Mouse (Mus musculus): ENCODE results near the gene Ppp1r35.

Gene Ppp1r35

DNA sequence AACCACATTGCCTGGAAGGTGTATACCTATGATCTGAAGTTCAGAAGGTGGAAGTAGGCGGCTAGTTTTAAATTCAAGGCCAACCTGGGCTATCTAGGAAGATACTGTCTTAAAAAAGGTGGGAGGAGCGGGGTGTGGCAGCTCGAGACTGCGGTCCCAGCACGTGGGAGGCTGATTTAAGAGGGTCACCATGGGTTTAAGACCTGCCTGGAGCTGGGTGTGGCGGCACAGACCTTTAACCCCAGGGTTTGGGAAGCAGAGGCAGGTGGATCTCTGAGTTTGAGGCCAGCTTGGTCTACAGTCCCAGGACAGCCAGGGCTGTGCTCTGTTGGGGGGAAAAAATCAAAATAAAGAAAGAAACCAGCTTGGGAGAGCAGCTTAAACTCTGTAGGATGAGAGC lies 26.7 kb upstream of the Ppp1r35 start:
- DNase-seq, result no peak

DNA sequence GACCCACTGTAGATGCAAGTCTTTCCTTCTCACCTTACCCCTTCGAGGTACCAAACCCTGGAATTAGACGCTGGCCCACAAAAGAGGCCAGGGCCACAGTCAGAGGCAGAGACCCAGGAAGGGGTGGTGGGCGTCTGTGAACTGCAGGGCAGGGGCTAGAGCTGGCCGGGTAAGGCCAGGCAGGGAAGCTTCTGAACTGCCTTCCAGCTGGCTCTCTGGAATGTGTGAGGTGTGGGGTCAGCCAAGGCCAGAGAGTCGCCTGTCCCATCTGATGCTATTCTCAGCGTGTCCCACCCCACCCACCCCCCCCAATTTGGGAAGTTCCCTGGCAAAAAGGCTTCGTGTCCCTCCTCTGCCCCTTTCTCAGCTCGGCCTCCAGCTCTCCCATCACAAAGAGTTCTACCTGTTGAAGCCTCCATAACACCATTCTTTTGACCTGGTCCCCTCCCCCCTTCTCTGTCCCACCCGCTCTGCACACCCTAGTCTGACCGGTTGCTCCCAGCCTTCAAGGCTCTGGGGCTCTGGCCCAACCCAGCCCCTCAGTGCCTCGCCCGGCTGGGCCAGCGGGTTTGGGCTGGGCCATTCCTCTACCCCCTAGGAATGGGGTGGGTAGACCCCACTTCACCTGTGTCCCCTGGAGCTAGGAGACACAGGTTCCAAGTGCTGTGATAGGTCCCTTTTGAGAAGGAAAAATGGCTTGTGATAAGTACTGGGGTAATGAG lies 25.4 kb upstream of the Ppp1r35 start:
- no peak for DNase-seq

DNA sequence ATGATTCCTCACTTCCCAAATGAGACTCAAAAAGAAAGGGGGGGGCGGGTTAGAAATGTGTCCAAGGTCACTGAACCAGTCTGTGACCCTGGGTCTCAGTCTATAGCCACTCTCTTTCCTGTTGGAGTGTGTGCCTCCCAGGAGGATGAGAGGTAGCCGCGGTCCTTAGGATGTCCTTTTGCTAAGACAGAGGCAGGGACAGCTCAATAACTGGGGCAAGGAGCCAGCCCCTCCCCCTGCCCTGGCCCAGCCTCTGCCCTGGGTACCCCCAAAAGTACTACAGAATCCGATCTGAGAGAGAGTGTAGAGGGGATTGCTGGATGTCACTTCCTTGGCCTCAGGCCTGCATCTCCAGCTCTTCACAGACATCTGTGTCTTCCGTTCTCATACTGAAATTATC lies 23.2 kb upstream of the Ppp1r35 start:
- DNase-seq, result no peak

DNA sequence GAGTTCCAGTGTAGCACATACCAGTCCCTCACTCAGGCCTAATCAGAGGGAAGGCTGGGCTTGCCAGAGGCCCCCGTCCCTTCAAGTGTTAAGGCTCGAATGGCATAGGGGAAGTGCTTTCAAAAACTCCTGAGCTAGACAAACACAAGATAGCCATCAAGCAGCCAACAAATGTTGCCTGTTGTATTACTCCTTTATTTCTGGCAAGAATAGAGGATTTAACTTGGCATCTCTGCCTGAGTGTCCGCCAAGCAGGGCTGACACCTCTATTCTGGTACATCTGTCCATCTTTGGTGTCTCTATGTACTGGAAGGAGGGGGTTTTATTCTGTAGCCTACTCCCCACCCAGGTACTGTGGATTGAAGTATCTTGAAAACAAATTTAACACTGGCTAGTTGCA lies 22.5 kb upstream of the Ppp1r35 start:
- DNase-seq, result peak; percentile 39 to 54

DNA sequence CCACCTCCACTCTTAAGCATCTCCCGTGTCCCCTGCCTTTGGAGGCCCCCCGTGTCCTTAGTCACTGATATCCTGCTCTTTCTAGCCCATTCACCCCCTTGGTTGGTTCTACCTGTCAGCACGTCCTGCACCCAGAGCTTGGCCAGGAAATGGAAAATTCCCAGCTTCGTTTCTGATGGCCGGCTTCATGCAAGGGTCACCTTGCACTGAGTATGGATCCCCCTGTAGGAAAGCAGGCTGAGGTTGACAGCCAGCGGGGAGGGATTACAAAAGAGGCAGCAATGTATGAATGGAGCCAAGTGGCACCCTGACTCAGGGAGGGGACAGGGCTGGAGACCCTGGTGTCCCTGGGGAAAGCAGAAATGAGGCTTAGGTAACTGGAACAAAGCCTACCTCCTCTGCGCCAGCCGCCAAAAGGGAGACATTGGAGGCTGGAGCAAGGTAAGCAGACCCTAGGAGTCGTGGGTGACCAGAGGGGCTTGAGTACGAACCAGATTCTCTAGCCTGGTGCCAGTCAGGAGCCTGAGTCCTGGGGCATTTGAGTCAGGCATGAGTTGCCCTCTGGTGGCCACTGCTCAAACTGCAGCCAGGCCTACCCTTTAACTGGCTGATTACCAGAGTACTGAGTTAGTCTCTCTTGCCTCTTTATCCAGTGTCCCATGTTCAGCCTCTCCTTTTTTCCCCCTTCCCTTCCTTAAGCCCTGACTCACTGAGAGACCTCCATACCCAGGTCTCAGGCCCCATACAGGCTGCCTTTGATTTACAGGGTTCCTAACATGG lies 21.6 kb upstream of the Ppp1r35 start:
- DNase-seq, result peak; percentile 93 to 94

DNA sequence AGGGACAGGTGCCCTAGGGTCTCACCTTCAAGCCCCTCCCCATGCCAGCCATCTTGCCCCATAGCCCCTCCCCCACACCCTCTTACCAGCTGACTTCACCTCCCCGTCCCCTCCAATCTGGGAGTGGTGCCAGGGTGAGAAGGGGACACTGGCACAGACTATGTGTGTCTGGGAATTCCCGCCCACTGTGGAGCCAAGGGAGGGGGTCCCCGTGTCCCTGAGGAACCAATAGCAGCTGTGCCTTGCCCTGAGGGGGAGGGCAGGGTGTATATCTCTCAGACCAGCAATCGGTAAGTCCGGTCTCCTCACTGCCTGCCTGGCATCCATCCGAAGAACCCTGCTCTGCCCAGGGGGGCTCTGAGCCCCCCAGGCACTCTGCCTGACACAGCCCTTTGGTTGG lies 20.8 kb upstream of the Ppp1r35 start:
- peak in 1 of 2 experiments; percentile 70 for DNase-seq

DNA sequence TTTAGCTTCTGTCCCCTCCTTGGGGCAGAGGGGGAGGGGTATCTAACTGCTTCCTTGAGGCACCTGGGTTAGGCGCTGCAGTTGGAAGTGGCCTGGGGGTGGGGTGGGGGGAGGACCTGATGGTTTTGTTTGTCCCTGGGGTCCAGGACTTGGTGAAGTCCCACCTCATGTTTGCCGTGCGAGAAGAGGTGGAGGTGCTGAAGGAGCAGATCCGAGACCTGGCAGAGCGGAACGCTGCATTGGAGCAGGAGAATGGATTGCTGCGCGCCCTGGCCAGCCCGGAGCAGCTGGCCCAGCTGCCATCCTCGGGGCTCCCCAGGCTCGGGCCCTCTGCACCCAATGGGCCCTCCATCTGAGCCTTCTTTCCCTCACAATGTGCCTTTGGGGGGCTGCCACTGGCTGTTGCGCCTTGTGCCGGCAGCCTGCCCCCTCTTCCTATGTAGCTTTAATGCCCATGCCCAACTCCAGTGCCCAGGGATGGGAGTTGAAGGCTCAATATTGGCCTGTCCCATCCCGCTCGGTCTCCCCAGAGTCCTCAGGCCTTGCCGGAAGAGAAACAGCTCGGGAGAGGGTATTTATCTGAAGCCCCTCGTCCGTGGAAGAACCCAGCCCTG lies 19.6 kb upstream of the Ppp1r35 start:
- DNase-seq, result peak in 1 of 2 experiments; percentile 18

DNA sequence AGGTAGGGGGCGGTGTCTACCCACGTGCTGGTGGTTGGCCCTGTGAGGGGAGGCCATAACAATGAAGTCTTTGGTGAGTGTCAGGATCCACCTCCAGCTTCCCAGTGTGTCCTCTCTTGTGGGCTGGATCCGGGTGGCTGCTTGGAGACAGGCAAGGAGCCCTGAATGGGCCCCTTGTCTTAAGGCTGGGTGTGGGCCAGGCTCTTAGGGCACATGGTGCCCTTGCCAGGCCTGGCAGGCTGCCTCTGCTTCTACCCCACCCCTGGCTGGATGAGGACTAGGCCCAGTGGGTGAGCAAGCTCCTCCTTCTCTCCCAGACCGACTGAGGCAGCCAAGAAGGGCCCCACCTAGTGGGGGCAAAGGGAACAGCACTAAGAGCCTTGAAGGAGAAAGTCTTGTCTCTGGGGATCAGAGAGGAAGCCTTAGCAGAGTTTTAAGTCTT lies 18.7 kb upstream of the Ppp1r35 start:
- DNase-seq, result peak; percentile 91 to 93

DNA sequence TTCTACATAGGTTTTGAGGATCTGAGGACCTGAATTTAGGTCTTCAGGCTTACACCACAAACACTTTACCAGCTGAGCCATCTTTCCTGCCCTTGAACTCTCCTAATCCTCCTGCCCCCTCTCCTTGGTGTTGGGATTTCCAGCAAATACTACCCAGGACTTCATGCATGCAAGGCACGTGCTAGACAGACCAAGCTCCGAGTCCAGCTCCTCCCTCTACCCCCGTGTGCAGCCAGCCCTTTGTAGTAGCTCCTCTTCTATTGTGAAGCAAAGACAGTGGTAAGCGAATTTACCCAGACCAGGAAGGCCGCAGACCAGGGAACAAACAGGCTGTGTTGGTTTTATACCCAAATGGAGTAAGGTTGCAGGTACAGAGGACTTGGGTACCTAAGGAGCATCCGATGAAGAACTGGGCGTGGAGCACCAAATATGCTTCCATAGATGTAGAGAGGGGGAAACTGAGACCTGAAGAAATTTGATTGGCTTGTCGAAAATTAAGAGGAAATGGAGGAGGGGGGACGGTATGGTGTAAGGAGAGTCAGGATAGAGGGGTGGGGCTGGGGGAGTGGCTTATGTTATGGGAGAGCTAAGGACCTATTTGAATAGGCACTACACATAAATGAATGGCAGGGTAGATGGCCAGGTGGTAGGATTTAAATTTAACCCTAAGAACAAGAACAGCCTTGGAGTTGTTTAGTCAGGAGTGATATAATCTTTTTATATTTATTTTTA lies 13.9 kb upstream of the Ppp1r35 start:
- DNase-seq, result no peak

DNA sequence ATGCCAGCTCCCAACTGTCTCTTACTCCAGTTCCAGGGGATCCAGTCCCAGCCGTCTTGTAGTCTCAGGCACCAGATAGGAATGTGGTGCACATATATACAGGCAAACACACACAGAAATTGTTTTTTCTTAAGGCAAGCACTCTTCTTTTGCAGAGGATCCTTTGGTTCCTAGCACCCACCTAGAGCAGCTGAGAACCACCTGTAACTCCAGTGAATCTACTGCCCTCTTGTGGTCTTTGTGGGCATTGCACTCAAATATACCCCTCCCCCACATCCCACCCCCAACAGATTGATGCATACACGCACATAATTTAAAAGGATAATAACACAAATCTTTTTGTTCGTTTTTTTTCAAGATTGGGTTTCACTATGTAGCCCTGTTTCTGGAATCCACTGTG lies 12.4 kb upstream of the Ppp1r35 start:
- DNase-seq, result no peak

DNA sequence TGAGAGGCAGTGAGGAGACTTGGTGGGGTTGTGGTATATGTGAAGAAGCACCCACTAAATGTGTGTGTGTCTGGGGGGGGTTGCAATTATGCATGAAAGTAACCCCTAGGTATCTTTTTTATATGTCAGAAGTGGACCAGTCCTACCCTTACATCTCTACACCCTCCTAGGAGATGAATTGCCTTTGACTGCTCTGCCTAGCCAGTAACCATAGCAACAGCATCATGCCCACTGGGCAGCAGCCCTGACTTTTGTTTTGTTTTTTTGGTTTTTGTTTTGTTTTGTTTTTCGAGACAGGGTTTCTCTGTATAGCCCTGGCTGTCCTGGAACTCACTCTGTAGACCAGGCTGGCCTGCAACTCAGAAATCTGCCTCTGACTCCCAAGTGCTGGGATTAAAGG lies 10.2 kb upstream of the Ppp1r35 start:
- no peak for DNase-seq

DNA sequence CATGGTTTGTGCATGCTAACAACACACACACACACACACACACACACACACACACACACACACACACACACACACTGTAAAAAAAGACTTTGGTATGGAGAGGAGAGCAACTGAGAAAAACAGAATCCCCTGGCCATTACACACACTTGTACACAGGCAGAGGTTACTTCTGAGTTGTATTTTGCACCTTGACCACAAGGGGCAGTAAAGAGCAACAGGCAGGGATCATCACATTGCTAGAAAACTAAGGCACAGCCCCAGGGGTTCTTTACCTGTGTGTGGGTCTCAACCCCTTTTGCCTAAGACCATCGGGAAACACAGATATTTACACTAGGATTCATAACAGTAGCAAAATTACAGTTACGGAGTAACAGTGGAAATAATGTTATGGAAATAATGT lies 7.9 kb upstream of the Ppp1r35 start:
- peak in 1 of 2 experiments; percentile 49 for DNase-seq

DNA sequence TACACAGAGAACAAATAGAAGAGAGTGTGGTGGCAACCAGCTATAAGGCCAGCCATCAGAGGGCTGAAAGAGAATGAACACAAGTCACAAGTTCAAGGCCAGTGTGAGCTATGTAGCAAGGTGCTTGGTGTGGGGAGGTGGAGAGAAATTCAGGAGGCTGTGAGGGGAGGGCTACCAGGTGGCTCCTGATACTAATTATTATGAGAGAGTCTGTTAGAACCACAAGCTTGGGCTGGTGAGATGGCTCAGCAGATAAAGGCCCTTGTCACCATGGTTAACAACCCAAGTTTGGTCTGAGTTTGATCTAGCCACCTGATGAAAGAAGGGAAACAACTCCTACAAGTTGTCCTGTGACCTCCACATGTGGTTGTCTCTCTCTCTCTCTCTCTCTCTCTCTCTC lies 5.9 kb upstream of the Ppp1r35 start:
- DNase-seq, result no peak

DNA sequence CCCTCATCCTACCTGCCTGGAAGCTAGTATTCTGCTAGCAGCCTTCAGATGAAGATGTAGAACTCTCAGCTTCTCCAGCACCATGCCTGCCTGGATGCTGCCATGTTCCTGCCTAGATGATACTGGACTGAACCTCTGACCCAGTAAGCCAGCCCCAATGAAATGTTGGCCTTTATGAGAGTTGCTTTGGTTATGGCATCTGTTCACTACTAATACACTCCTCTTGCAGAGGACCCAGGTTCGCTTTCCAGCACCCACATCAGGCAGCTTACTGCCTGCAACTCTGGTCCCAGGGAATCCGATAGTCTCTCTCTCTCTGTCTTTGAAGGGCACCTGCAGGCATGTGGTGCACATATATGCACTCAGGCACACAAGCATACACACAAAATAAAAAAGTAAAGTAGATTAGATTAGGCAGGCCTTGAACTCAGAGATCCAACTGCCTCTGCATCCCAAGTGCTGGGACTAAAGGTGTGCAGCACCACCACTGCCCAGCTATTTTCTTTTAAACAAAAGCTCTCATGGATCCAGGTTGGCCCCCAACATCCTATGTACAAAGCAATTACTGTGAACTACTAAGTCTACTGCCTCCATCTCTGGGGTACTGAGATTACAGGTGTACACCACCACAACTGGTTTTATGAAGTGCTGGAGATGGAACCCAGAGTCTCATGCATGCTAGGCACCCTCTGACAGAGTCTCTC lies 2.9 kb upstream of the Ppp1r35 start:
- DNase-seq, result no peak

DNA sequence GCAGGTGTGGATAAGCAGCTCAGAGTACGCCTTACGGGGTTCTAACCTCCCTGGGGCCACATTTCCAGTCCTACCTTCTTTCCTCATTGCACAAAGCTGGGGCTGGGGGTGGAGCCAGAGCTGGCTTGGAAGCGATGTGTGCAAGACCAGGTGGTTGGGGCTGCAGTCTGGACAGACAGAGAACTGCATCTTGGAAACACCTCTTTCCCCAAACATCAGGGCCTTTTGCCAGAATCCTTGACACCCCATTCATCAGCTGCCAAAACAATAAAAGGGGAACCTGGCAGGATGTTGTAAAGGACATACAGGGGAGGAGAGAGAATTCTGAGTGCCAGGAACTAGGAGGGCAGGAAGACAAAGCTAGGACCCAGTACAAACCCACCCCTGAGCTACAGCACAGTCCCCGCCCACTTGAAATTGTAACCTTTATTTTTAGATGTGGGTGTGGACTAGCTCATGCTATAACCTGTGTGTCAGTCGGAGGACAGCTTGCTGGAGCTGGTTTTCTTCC lies 2.2 kb upstream of the Ppp1r35 start:
- DNase-seq, result no peak

DNA sequence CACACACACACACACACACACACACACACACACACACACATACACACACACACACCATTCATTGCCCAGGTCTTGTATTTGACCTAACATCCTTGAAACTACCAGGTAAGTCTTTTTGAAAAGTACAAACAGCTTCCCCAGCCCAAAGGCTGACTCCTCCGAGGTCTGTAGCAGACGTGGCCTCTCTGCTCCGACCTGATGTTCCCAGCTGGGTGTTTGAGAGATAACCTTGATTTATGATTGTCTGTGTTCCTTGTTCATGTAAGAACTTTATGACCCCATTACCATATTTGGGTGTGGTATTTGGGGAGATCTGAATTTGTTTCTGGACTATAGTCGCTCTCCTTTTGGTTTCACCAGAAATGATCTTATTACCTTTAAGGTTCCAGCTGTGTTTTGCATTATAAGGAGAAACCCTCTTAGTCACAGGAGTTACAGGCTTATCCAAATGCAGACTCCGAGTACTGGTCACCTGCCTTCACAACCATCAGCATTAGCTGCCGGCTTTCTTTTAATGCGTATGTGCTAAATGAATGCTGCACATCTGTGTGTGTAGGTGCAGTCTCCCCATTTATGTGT lies 1.3 kb upstream of the Ppp1r35 start:
- no peak for DNase-seq

DNA sequence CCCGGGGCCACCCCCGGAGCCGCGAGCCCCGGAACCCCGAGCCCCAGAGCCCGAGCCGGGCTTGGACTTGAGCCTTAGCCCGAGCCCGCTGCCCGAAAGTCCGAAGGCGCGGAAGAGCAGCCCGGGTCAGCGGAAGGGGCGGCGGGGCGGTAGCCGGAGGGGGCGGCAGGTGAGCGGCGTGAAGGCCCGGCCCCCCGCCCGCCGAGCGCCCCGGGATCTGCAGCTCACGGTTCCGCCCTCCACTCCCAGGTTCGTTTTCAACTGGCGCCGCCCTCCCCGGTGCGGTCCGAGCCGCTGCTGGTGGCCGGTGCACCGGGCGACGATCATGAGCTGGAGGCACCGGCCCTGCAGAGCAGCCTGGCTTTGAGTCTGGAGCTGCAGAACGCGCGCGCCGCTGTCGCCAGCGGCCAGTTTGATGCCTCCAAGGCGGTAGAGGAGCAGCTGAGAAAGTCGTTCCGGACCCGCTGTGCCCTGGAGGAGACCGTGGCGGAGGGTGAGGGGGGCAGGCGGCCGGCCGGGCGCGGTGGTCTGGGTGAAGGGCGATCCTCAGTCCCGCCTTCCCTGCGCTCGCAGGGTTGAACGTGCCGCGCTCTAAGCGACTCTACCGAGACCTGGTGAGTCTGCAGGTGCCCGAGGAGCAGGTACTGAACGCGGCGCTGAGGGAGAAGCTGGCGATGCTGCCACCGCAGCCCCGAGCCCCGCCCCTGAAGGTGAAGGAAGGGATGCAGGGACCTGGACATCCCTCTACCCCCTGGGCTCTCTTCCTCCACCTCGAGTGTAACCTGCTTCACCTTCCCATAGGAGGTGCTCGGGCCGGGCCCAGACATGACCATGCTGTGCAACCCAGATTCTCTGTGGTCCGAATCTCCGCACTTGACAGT lies 644 bp downstream of the Ppp1r35 start:
- DNase-seq, result peak in 1 of 2 experiments; percentile 67

DNA sequence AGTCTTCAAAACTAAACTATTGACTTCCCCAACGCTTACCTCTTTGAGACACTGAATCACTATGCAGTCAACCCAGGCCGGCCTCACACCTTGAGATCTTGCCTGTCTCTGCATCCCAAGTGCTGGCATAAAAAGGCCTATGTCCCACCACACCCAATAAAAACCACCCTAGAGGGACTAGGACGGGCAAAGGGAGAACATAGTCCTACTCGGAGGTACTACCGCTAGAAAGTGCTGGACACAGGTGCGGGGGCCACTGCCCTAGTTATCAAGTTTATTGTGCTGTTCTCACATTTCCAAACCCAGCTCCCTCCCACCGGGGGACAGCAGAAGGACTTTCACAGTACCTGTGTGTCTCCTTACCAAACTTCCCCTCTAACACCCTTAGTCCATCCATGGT lies 3.0 kb downstream of the Ppp1r35 start:
- peak in 1 of 2 experiments; percentile 7 for DNase-seq

DNA sequence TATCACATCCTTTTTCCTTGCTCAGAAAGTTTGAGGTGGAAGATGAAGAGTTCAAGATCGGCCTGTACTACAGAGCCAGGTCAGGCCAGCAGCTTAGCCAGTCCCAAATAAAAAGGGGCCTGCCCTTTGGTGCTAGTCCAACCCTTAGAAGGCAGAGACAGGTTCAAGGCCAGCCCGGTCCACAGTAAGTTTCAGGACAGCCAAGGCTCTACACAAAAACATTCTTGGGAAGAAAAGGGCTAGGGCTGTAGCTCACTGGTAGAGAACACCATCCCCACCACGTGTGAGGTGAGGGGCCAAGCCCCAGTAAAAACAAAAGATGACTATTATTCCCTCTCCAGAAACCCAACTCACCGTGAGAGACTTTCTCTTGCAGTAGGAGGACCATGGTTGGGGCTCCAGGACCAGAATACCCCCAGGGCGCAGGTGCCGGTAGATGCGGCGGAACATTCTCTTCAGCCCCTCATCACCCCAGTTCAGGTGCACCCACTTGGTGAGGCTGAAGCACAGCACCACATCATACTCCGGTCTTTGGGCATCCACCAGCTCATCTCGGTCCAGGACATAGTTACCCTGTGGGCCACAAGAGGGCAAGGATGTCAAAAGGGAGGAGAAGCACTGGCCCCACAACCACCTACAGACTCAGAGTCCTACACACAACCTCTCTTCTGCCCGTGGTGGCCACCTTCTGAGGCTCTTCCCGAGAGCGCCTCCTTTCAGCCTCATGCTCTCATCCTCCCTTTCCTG lies 4.3 kb downstream of the Ppp1r35 start:
- DNase-seq, result peak in 1 of 2 experiments; percentile 7
